Mouse (Mus musculus): ENCODE measurements around the gene Ptpn11. TPM values are rescaled to one million over a fixed set of nuclear protein-coding genes. Genes with fewer than 3 reads are reported as not detected.
A peak's percentile ranks its signal among the peaks of the same experiment; 100 is the strongest.
"Not testable (repeated sequence)": the region's sequence is repeated elsewhere in the genome, so short reads cannot be mapped to it uniquely, and the experiment has no call there.

The Ptpn11 gene
- polyA plus RNA-seq, 1 experiment = 2.0 TPM

GRCm38 (mm10) chr5:121206540-121206939 lies 15.3 kb upstream of the Ptpn11 start:
- no peak for TF ChIP-seq TAL1 (IDR thresholded peaks at IDR 0.05; ENCODE audit: low read length)
- TF ChIP-seq GATA1 (IDR thresholded peaks at IDR 0.05; ENCODE audit: low read length) = no peak
- Histone ChIP-seq H3K36me3 (ENCODE audit: control insufficient read depth) (peaks cover 66% of the 10 kb centered on the region), H3K4me3 (replicated peaks) (peak overlapping the region; percentile 97), H3K9me3 (ENCODE audit: control insufficient read depth, low read length) (no peaks in the 10 kb centered on the region), H3K27me3 (ENCODE audit: control insufficient read depth) (no peaks in the 10 kb centered on the region), H3K4me1 (ENCODE audit: control insufficient read depth) (peaks cover 52% of the 10 kb centered on the region)

- Histone ChIP-seq H3K4me1 (ENCODE audit: control insufficient read depth) (peaks cover 52% of the 10 kb centered on the region), H3K4me3 (replicated peaks) (peak overlapping the region; percentile 97), H3K36me3 (ENCODE audit: control insufficient read depth) (peaks cover 57% of the 10 kb centered on the region)
These were observed 14.4 kb upstream of the Ptpn11 start for GRCm38 (mm10) chr5:121205537-121206130.

GRCm38 (mm10) chr5:121204132-121205089 lies 13.2 kb upstream of the Ptpn11 start, which contains the start of gene Rpl6:
Gene Rpl6, plus strand, starts transcription at chr5:121204481.
- H3K27me3 ChIP-seq (ENCODE audit: control insufficient read depth) = no peaks in the 10 kb centered on the region
- no peaks in the 10 kb centered on the region for H3K9me3 ChIP-seq (ENCODE audit: control insufficient read depth, low read length)
- H3K4me1 ChIP-seq (ENCODE audit: control insufficient read depth) = peaks cover 56% of the 10 kb centered on the region
- H3K4me3 ChIP-seq (replicated peaks) = peak within 1 kb of the TSS; percentile 97
- TF ChIP-seq GATA1 (IDR thresholded peaks at IDR 0.05; ENCODE audit: low read length) (no peak), TAL1 (IDR thresholded peaks at IDR 0.05; ENCODE audit: low read length) (no peak)
- H3K36me3 ChIP-seq (ENCODE audit: control insufficient read depth) = peaks cover 44% of the 10 kb centered on the region

More at GRCm38 (mm10) chr5:121205537-121206130, 14.4 kb upstream of the Ptpn11 start:
- H3K9me3 ChIP-seq (ENCODE audit: control insufficient read depth, low read length); H3K27me3 ChIP-seq (ENCODE audit: control insufficient read depth): not testable (repeated sequence)

GRCm38 (mm10) chr5:121202467-121202866 lies 11.3 kb upstream of the Ptpn11 start:
- Histone ChIP-seq H3K4me3 (replicated peaks) (no peak overlapping the region), H3K27me3 (ENCODE audit: control insufficient read depth) (no peaks in the 10 kb centered on the region), H3K36me3 (ENCODE audit: control insufficient read depth) (peaks cover 25% of the 10 kb centered on the region), H3K4me1 (ENCODE audit: control insufficient read depth) (peaks cover 63% of the 10 kb centered on the region), H3K9me3 (ENCODE audit: control insufficient read depth, low read length) (no peaks in the 10 kb centered on the region)
- TF ChIP-seq GATA1 (IDR thresholded peaks at IDR 0.05; ENCODE audit: low read length) (no peak), TAL1 (IDR thresholded peaks at IDR 0.05; ENCODE audit: low read length) (no peak)

GRCm38 (mm10) chr5:121201739-121202138 lies 10.5 kb upstream of the Ptpn11 start:
- no peak for TF ChIP-seq GATA1 (IDR thresholded peaks at IDR 0.05; ENCODE audit: low read length)
- TF ChIP-seq TAL1 (IDR thresholded peaks at IDR 0.05; ENCODE audit: low read length) = no peak
- Histone ChIP-seq H3K4me1 (ENCODE audit: control insufficient read depth) (peaks cover 63% of the 10 kb centered on the region), H3K36me3 (ENCODE audit: control insufficient read depth) (peaks cover 18% of the 10 kb centered on the region), H3K4me3 (replicated peaks) (no peak overlapping the region), H3K27me3 (ENCODE audit: control insufficient read depth) (no peaks in the 10 kb centered on the region), H3K9me3 (ENCODE audit: control insufficient read depth, low read length) (no peaks in the 10 kb centered on the region)

GRCm38 (mm10) chr5:121198376-121198775 lies 7.2 kb upstream of the Ptpn11 start:
- Histone ChIP-seq H3K36me3 (ENCODE audit: control insufficient read depth) (no peaks in the 10 kb centered on the region; the same call in 1 of the 2 replicates), H3K4me1 (ENCODE audit: control insufficient read depth) (peaks cover 73% of the 10 kb centered on the region), H3K4me3 (replicated peaks) (no peak overlapping the region), H3K27me3 (ENCODE audit: control insufficient read depth) (no peaks in the 10 kb centered on the region), H3K9me3 (ENCODE audit: control insufficient read depth, low read length) (no peaks in the 10 kb centered on the region)
- TF ChIP-seq GATA1 (IDR thresholded peaks at IDR 0.05; ENCODE audit: low read length) (no peak), TAL1 (IDR thresholded peaks at IDR 0.05; ENCODE audit: low read length) (no peak)

GRCm38 (mm10) chr5:121197337-121197736 lies 6.1 kb upstream of the Ptpn11 start:
- H3K4me3 ChIP-seq (replicated peaks) = no peak overlapping the region
- no peaks in the 10 kb centered on the region for H3K27me3 ChIP-seq (ENCODE audit: control insufficient read depth)
- no peak for TF ChIP-seq TAL1 (IDR thresholded peaks at IDR 0.05; ENCODE audit: low read length)
- no peak for TF ChIP-seq GATA1 (IDR thresholded peaks at IDR 0.05; ENCODE audit: low read length)
- no peaks in the 10 kb centered on the region; the same call in 1 of the 2 replicates for H3K36me3 ChIP-seq (ENCODE audit: control insufficient read depth)
- no peaks in the 10 kb centered on the region for H3K9me3 ChIP-seq (ENCODE audit: control insufficient read depth, low read length)
- H3K4me1 ChIP-seq (ENCODE audit: control insufficient read depth) = peaks cover 77% of the 10 kb centered on the region

GRCm38 (mm10) chr5:121196764-121197163 lies 5.6 kb upstream of the Ptpn11 start:
- no peaks in the 10 kb centered on the region for H3K27me3 ChIP-seq (ENCODE audit: control insufficient read depth)
- no peaks in the 10 kb centered on the region; the same call in 1 of the 2 replicates for H3K36me3 ChIP-seq (ENCODE audit: control insufficient read depth)
- H3K4me3 ChIP-seq (replicated peaks) = peak overlapping the region; percentile 5
- TF ChIP-seq GATA1 (IDR thresholded peaks at IDR 0.05; ENCODE audit: low read length) (no peak), TAL1 (IDR thresholded peaks at IDR 0.05; ENCODE audit: low read length) (no peak)
- no peaks in the 10 kb centered on the region for H3K9me3 ChIP-seq (ENCODE audit: control insufficient read depth, low read length)
- H3K4me1 ChIP-seq (ENCODE audit: control insufficient read depth) = peaks cover 78% of the 10 kb centered on the region

GRCm38 (mm10) chr5:121194173-121194572 lies 3.0 kb upstream of the Ptpn11 start:
- TF ChIP-seq TAL1 (IDR thresholded peaks at IDR 0.05; ENCODE audit: low read length) = peak; percentile 27; the same call in 2 of the 3 replicates
- TF ChIP-seq GATA1 (IDR thresholded peaks at IDR 0.05; ENCODE audit: low read length) = no peak

More at GRCm38 (mm10) chr5:121194173-121194572, 3.0 kb upstream of the Ptpn11 start:
- no peaks in the 10 kb centered on the region for H3K27me3 ChIP-seq (ENCODE audit: control insufficient read depth)
- H3K4me1 ChIP-seq (ENCODE audit: control insufficient read depth) = peaks cover 87% of the 10 kb centered on the region
- H3K9me3 ChIP-seq (ENCODE audit: control insufficient read depth, low read length) = no peaks in the 10 kb centered on the region
- peaks cover 2% of the 10 kb centered on the region for H3K36me3 ChIP-seq (ENCODE audit: control insufficient read depth)
- no peak overlapping the region for H3K4me3 ChIP-seq (replicated peaks)
